Mouse (Mus musculus): ENCODE measurements around the gene Tma7. TPM values are rescaled to one million over a fixed set of nuclear protein-coding genes. Genes with fewer than 3 reads are reported as not detected.

The Tma7 gene
- total and polyA plus RNA-seq, 3 experiments: 366 to 400 TPM; not detected in 1

DNA sequence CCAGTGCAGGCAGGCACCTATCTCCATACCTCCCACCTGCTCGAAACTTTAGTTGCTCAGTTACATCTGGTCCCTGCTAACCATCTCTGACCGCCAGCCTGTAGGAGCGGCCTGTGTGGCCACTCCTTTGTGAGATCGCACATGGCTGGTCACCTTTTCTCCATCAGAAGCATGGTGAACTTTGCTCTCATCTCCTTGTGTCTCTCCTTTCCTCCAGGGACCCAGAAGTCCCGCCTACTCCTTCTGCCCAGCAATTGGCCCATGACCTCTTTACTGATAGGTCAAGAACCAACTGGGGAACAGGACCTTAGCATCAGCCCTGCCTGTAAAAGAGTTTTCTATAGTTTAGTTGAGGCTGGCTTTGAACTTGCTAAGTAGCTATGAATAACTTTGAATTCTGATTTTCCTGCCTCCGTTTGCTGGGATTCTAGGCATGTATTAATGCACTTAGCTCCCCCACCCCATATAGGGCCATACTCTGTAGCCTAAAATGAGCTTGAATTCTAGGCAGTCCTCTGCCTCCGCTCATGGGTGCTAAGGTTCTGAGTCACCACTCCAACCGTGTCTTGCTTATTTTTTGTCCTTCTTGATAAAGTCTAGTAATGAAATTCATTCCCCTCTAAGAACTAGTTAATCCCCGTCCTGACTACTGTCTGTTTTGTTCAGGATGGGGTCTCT is 32.3 kb downstream of the Tma7 start:
- H3K9ac ChIP-seq (ENCODE audit: control insufficient read depth, low read depth, low read length, poor library complexity, severe bottlenecking): no peak overlapping the region
- H3K4me3 ChIP-seq (ENCODE audit: control insufficient read depth in 1 of 2, insufficient read depth in 1 of 2, low read depth in 2 of 2, low read length in 2 of 2): no peak overlapping the region
- peaks cover 0 to 3% of the 10 kb centered on the region in 2 experiments; a peak in 2 of 4 replicates for H3K36me3 ChIP-seq (ENCODE audit: control insufficient read depth in 1 of 2, insufficient read depth in 2 of 2, low read length in 2 of 2)
- no peaks in the 10 kb centered on the region for H3K27me3 ChIP-seq (ENCODE audit: control insufficient read depth in 1 of 2, insufficient read depth in 2 of 2, low read length in 2 of 2)
- DNase-seq (ENCODE audit: low read depth, low spot score): no peak
- no peak overlapping the region for H3K27ac ChIP-seq (ENCODE audit: control insufficient read depth, low read depth, low read length)
- peaks cover 3% of the 10 kb centered on the region in 2 experiments; a peak in 2 of 4 replicates for H3K4me1 ChIP-seq (ENCODE audit: control insufficient read depth in 1 of 2, insufficient read depth in 2 of 2, low read length in 2 of 2)
- peaks cover 1% of the 10 kb centered on the region; the same call in 1 of the 2 replicates for H3K79me2 ChIP-seq (ENCODE audit: control insufficient read depth, insufficient read depth, low read length, poor library complexity)
- no peak for TF ChIP-seq EP300 (IDR thresholded peaks at IDR 0.05; ENCODE audit: low read depth in 1 of 2, low read length in 2 of 2)
- TF ChIP-seq TBP (IDR thresholded peaks at IDR 0.05; ENCODE audit: low read depth, low read length): no peak
- TF ChIP-seq MYC (IDR thresholded peaks at IDR 0.05; ENCODE audit: low read depth, low read length): no peak
- no peak for TF ChIP-seq TAL1 (IDR thresholded peaks at IDR 0.05; ENCODE audit: low read length)
- TF ChIP-seq ETS1 (IDR thresholded peaks at IDR 0.05; ENCODE audit: low read depth, low read length): no peak
- no peak for TF ChIP-seq ELF1 (IDR thresholded peaks at IDR 0.05; ENCODE audit: low read depth, low read length)
- no peak for TF ChIP-seq RAD21 (IDR thresholded peaks at IDR 0.05; ENCODE audit: low read depth, low read length)
- TF ChIP-seq CHD1 (IDR thresholded peaks at IDR 0.05; ENCODE audit: low read depth, low read length): no peak
- no peaks in the 10 kb centered on the region for H3K9me3 ChIP-seq (replicated peaks; ENCODE audit: insufficient read depth, low read length)

DNA sequence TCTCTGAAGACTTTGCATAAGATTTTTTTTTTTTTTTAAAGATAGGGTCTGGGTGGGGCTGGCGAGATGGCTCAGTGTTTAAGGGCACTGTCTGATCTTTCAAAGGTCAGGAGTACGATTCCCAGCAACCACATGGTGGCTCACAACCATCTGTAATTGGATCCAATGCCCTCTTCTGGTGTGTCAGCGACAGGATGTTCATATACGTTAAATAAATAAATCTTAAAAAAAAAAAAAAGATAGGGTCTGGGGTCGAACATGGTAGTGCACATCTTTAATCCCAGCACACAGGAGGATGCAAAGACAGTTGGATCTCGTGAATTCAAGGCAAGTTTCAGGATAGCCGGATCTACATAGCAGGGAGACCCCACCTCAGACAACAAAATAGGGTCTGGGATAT is 33.1 kb downstream of the Tma7 start:
- Histone ChIP-seq H3K79me2 (ENCODE audit: control insufficient read depth, insufficient read depth, low read length, poor library complexity) (no peaks in the 10 kb centered on the region), H3K27me3 (ENCODE audit: control insufficient read depth in 1 of 2, insufficient read depth in 2 of 2, low read length in 2 of 2) (no peaks in the 10 kb centered on the region), H3K27ac (ENCODE audit: control insufficient read depth, low read depth, low read length) (no peak overlapping the region), H3K36me3 (ENCODE audit: control insufficient read depth in 1 of 2, insufficient read depth in 2 of 2, low read length in 2 of 2) (no peaks in the 10 kb centered on the region; a peak in 1 of 4 replicates), H3K4me1 (ENCODE audit: control insufficient read depth in 1 of 2, insufficient read depth in 2 of 2, low read length in 2 of 2) (peaks cover 0 to 3% of the 10 kb centered on the region in 2 experiments; a peak in 1 of 4 replicates), H3K9ac (ENCODE audit: control insufficient read depth, low read depth, low read length, poor library complexity, severe bottlenecking) (no peak overlapping the region), H3K9me3 (replicated peaks; ENCODE audit: insufficient read depth, low read length) (no peaks in the 10 kb centered on the region), H3K4me3 (ENCODE audit: control insufficient read depth in 1 of 2, insufficient read depth in 1 of 2, low read depth in 2 of 2, low read length in 2 of 2) (no peak overlapping the region)
- no peak for DNase-seq (ENCODE audit: low read depth, low spot score)
- TF ChIP-seq ZNF384 (IDR thresholded peaks at IDR 0.05; ENCODE audit: low read depth, low read length): 0 out of 2 replicates have a peak, but pooled peaks have one; percentile 21
- no peak for TF ChIP-seq TCF12 (IDR thresholded peaks at IDR 0.05; ENCODE audit: low read depth, low read length)

GRCm38 (mm10) chr9:109046306-109046705 is 36.1 kb downstream of the Tma7 start:
- Histone ChIP-seq H3K27me3 (ENCODE audit: control insufficient read depth in 1 of 2, insufficient read depth in 2 of 2, low read length in 2 of 2) (no peaks in the 10 kb centered on the region), H3K9me3 (replicated peaks; ENCODE audit: insufficient read depth, low read length) (no peaks in the 10 kb centered on the region), H3K9ac (ENCODE audit: control insufficient read depth, low read depth, low read length, poor library complexity, severe bottlenecking) (no peak overlapping the region), H3K79me2 (ENCODE audit: control insufficient read depth, insufficient read depth, low read length, poor library complexity) (no peaks in the 10 kb centered on the region), H3K27ac (ENCODE audit: control insufficient read depth, low read depth, low read length) (no peak overlapping the region), H3K4me1 (ENCODE audit: control insufficient read depth in 1 of 2, insufficient read depth in 2 of 2, low read length in 2 of 2) (no peaks in the 10 kb centered on the region), H3K4me3 (ENCODE audit: control insufficient read depth in 1 of 2, insufficient read depth in 1 of 2, low read depth in 2 of 2, low read length in 2 of 2) (no peak overlapping the region), H3K36me3 (ENCODE audit: control insufficient read depth in 1 of 2, insufficient read depth in 2 of 2, low read length in 2 of 2) (no peaks in the 10 kb centered on the region)
- TF ChIP-seq ZC3H11A (IDR thresholded peaks at IDR 0.05; ENCODE audit: low read depth, low read length) (peak; percentile 39; the same call in 1 of the 2 replicates), RAD21 (IDR thresholded peaks at IDR 0.05; ENCODE audit: low read depth, low read length) (peak; percentile 65), TBP (IDR thresholded peaks at IDR 0.05; ENCODE audit: low read depth, low read length) (no peak), ETS1 (IDR thresholded peaks at IDR 0.05; ENCODE audit: low read depth, low read length) (no peak), CTCF (IDR thresholded peaks at IDR 0.05 in 2 of 3, conservative IDR thresholded peaks at IDR 0.05 in 1 of 3; ENCODE audit: control insufficient read depth in 1 of 3, insufficient read depth in 1 of 3, low read depth in 2 of 3, low read length in 3 of 3, poor library complexity in 1 of 3, severe bottlenecking in 1 of 3) (peak; percentile 66 to 81 (median 78)), SMC3 (IDR thresholded peaks at IDR 0.05; ENCODE audit: low read depth, low read length) (peak; percentile 83)
- DNase-seq (ENCODE audit: low read depth, low spot score): peak; percentile 81

Measured in MEL (cell line).